Mouse (Mus musculus) lung, postnatal 0 days (tissue): ENCODE results near the gene Ppm1j. TPM values are rescaled to one million over a fixed set of nuclear protein-coding genes. Genes with fewer than 3 reads are reported as not detected.

Experiments used
- ATAC-seq: fragments of 200-750 bp; cut with Nextera tagmentation; 2 replicates; pipeline ENCODE4 v1.8.0; 2017; ENCODE audit warnings: moderate library complexity
- DNase-seq: peaks from one replicate; pipeline ENCODE4 v3.0.0-alpha.2; 2016; ENCODE audit warnings: low spot score
- H3K27ac ChIP-seq: fragments of 300-500 bp; sonication (generic); 2 replicates; pipeline ENCODE4 v1.5.1; 2014; ENCODE audit warnings: antibody characterized with exemption, mild to moderate bottlenecking, low read length, mixed read lengths
- H3K27me3 ChIP-seq: fragments of 300-500 bp; sonication (generic); replicated peaks from 2 replicates; pipeline ENCODE4 v1.6.1; 2014; ENCODE audit warnings: low read length, mixed read lengths; ENCODE audit not compliant: insufficient read depth
- H3K36me3 ChIP-seq: fragments of 300-500 bp; sonication (generic); 2 replicates; pipeline ENCODE4 v1.6.1; 2014; ENCODE audit warnings: low read length, mixed read lengths; ENCODE audit not compliant: insufficient read depth
- H3K4me1 ChIP-seq: fragments of 300-500 bp; sonication (generic); 2 replicates; pipeline ENCODE4 v1.6.1; 2014; ENCODE audit warnings: antibody characterized with exemption, low read depth, low read length, mixed read lengths; ENCODE audit not compliant: insufficient read depth
- H3K4me2 ChIP-seq: fragments of 300-500 bp; sonication (generic); replicated peaks from 2 replicates; pipeline ENCODE4 v1.6.1; 2014; ENCODE audit warnings: low read depth, mild to moderate bottlenecking, low read length, moderate library complexity, mixed read lengths
- H3K4me3 ChIP-seq: fragments of 300-500 bp; sonication (generic); 2 replicates; pipeline ENCODE4 v1.5.1; 2014; ENCODE audit warnings: low read depth, low read length
- H3K9ac ChIP-seq: fragments of 300-500 bp; sonication (generic); replicated peaks from 2 replicates; pipeline ENCODE4 v1.6.1; 2014; ENCODE audit warnings: low read depth, mild to moderate bottlenecking
- H3K9me3 ChIP-seq: fragments of 300-500 bp; sonication (generic); 2 replicates; pipeline ENCODE4 v1.6.1; 2016; ENCODE audit warnings: low read length, mixed read lengths
- CTCF ChIP-seq: IDR thresholded peaks from 2 replicates; pipeline ENCODE4 v1.5.1; 2016; ENCODE audit warnings: antibody characterized with exemption, mild to moderate bottlenecking
- EP300 ChIP-seq: IDR thresholded peaks from 2 replicates; pipeline ENCODE4 v1.6.1; 2016; ENCODE audit warnings: antibody characterized with exemption, mild to moderate bottlenecking, control low read depth
- WGBS: fragments of 180-500 bp; shearing (Covaris S2); extraction: QIAGEN DNeasy Blood & Tissue Kit; methylation state at CpG from one replicate; pipeline ENCODE4 v1.1.7; 2014; 5-methylcytosine and 5-hydroxymethylcytosine counted together
- polyA plus RNA-seq: library from polyadenylated mRNA; unstranded; fragments of >200 nt; fragmentation: Nextera tagmentation; extraction: Ambion mirVana; gene quantifications from 2 replicates; pipeline ENCODE4 v1.2.1, GENCODE M21; 2015

Gene Ppm1j
- polyA plus RNA-seq, 1 experiment from 2014 or later: 4.4 TPM

DNA sequence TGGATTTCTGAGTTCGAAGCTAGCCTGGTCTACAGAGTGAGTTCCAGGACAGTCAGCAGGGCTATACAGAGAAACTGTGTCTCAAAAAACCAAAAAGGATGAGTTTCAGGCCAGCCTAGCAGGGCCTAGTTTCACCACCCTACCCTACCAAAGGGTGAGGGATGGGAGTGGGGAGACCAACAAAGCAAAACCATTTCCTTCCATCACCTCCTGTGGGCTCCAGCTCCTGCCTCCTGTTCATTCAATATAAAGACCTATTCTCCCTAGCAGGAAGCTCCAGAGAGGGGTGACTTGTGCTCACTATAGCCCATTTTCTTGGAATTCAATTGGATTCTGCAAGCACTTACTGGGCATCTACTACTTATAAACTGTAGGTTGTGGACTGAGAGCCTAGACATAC lies 33.9 kb downstream of the Ppm1j start:
- DNase-seq: no peak
- H3K4me2 ChIP-seq: no peak overlapping the region
- no peaks in the 10 kb centered on the region for H3K36me3 ChIP-seq
- no peak overlapping the region for H3K4me3 ChIP-seq
- H3K27me3 ChIP-seq: no peaks in the 10 kb centered on the region
- ATAC-seq: no peak
- no peak overlapping the region for H3K9ac ChIP-seq
- WGBS: 100% methylated on average over 1 of the region's 1 CpGs
- peaks cover 7% of the 10 kb centered on the region; the same call in 1 of the 2 replicates for H3K4me1 ChIP-seq
- H3K27ac ChIP-seq: no peak overlapping the region
- no peaks in the 10 kb centered on the region for H3K9me3 ChIP-seq
- TF ChIP-seq EP300 (no peak), CTCF (no peak)

DNA sequence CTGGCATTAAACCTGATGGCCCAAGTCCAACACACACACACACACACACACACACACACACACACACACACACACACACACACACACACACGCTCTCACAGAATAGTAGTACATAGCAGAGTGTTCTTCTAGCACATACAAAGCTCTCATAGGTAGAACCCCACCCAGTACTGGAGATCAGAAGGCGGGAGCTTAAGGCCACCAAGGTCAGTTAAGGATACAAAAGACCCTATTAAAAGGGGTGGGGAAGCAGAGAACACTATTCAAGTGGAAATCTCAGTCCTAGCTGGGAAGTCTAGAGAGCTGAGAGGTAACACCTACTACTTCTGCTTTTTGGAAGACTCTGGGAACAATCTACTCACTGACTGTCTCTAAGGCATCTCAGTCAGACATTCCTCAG lies 34.5 kb downstream of the Ppm1j start:
- H3K4me1 ChIP-seq: peaks cover 7% of the 10 kb centered on the region; the same call in 1 of the 2 replicates
- no peaks in the 10 kb centered on the region for H3K27me3 ChIP-seq
- no peak overlapping the region for H3K4me3 ChIP-seq
- no peak for DNase-seq
- 62% methylated on average over 2 of the region's 2 CpGs for WGBS
- H3K36me3 ChIP-seq: no peaks in the 10 kb centered on the region
- no peaks in the 10 kb centered on the region for H3K9me3 ChIP-seq
- no peak for ATAC-seq
- no peak for TF ChIP-seq EP300
- no peak for TF ChIP-seq CTCF
- H3K4me2 ChIP-seq: no peak overlapping the region
- H3K9ac ChIP-seq: no peak overlapping the region
- H3K27ac ChIP-seq: no peak overlapping the region

DNA sequence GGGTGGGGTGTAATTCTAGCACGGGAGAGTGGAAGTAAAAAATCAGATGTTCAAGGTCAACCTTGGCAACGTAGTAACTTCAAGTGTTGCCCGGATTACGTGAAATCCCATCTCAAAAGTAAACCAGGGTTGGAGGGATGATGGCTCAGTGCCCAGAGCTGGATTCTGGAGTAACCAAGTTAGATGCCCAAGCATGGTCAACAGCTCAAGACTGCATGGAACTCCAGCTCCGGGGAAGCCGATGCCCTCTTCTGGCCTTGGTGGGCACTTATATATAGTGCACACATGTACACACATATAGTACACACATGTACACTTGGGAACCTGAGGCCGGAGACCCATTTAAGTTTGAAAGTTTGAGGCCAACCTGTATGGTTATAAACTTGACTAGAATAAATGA lies 35.3 kb downstream of the Ppm1j start:
- H3K9me3 ChIP-seq: no peaks in the 10 kb centered on the region
- no peak overlapping the region for H3K4me3 ChIP-seq
- no peak overlapping the region for H3K9ac ChIP-seq
- H3K27me3 ChIP-seq: no peaks in the 10 kb centered on the region
- no peak overlapping the region for H3K4me2 ChIP-seq
- ATAC-seq (no peak), DNase-seq (no peak)
- peak; percentile 30; the same call in 1 of the 2 replicates for TF ChIP-seq CTCF
- no peak for TF ChIP-seq EP300
- 85% methylated on average over 7 of the region's 7 CpGs for WGBS
- H3K4me1 ChIP-seq: peaks cover 7% of the 10 kb centered on the region; the same call in 1 of the 2 replicates
- no peaks in the 10 kb centered on the region for H3K36me3 ChIP-seq
- no peak overlapping the region for H3K27ac ChIP-seq

DNA sequence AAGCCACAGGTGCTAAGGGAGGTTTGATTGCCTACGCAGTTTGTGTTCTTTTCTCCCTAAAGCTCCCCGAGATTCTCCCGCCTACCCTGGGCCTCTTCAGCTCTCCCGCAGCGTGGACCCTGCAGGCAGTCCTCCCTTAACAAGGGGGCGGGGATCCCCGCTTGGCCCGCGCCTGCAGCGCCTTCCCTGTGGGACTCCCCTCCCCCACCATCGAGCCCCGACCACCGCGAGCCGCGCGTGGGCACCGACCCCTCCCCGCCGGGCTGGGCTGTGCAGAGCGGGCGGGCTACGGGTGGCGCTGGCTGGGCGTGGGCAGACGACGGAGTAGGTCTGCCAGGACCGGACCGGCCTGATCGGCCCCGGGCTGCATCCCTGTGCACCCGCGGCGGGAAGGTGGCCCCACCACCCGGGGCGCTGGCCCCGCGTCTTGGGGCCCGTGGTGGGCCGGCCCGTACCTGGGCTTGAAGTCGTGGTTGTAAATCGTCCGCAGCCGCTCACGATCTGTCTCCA lies 36.7 kb downstream of the Ppm1j start:
- H3K4me3 ChIP-seq: peak overlapping the region; percentile 86
- peak overlapping the region; percentile 87 for H3K4me2 ChIP-seq
- peak overlapping the region; percentile 95 for H3K9ac ChIP-seq
- H3K36me3 ChIP-seq: no peaks in the 10 kb centered on the region
- DNase-seq (peak; percentile 73), ATAC-seq (peak; percentile 76)
- peak overlapping the region; percentile 93 for H3K27ac ChIP-seq
- peaks cover 7% of the 10 kb centered on the region; the same call in 1 of the 2 replicates for H3K4me1 ChIP-seq
- H3K9me3 ChIP-seq: no peaks in the 10 kb centered on the region
- 2% methylated on average over 38 of the region's 46 CpGs for WGBS
- TF ChIP-seq CTCF (peak; percentile 21; the same call in 1 of the 2 replicates), EP300 (no peak)
- H3K27me3 ChIP-seq: no peaks in the 10 kb centered on the region

DNA sequence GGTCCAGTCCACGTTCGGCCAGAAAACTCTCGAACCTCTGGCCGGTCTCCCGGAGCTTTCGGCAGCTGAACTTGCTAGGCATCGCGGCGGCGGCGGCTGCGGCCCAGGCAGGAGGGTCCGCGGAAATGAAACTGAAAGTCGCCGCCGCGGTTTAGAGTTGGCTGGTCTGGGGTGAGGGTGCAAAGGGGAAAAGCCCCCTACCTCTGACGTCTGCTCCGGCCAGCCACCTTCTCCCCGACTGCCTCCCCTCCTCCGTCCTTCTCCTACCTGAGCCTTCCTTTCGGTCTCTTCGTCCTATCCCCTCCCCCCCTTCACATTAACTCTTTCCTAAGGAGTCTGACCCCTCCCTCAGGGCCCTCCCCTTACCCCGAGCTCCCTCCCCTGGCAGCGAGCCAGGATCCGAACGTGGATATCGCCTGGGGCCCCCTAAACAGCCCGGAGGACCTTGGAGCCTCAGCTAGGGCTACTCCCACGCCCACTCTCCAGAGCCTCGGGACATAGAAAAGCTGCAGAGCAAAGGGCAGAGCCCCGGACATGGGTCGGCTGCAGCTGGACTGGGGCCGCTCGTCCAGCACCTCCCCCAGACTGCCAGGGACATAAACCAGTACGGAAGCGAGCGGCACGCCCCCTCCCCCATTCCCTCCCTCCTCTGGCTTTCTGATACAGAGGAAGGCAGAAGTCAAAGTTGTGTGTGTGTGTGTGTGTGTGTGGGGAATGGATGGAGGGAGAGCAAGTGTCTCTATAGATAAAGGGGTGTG lies 37.3 kb downstream of the Ppm1j start, which contains the start of gene Mov10:
Gene Mov10 (minus strand): TSS at position 573 of the 758 bp plus-strand sequence.
- Histone ChIP-seq H3K4me2 (peak within 1 kb of the TSS; percentile 87), H3K36me3 (no peaks in the 10 kb centered on the region), H3K9ac (peak within 1 kb of the TSS; percentile 95), H3K27me3 (no peaks in the 10 kb centered on the region), H3K27ac (peak within 1 kb of the TSS; percentile 93), H3K9me3 (no peaks in the 10 kb centered on the region), H3K4me1 (peaks cover 7% of the 10 kb centered on the region; the same call in 1 of the 2 replicates), H3K4me3 (peak within 1 kb of the TSS; percentile 86)
- TF ChIP-seq EP300 (peak; percentile 67), CTCF (no peak)
- ATAC-seq: peak; percentile 85
- under 1% methylated on average over 37 of the region's 40 CpGs for WGBS
- peak; percentile 84 for DNase-seq

DNA sequence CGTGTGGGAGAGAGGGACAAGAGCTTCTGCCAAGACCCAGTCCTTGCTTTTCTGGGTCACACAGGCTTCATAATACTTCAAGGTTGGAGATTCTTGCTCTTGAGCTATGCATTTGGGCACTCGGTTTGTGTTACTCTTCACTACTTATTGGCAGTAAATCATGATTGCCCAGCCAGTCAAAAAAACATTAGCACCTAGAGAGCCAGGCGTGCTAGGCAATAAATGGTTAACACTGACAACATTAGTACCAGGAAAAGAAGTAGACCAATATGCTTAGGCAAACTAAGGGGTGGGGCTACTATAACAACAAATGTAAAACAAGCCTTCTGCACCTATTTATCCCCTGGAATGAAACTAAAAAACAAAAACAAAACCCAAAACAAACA lies 37.9 kb downstream of the Ppm1j start:
- 3% methylated on average over 3 of the region's 3 CpGs for WGBS
- TF ChIP-seq CTCF (no peak), EP300 (no peak)

More for the DNA sequence above, 37.9 kb downstream of the Ppm1j start:
- H3K4me3 ChIP-seq: peak overlapping the region; percentile 86
- H3K9ac ChIP-seq: no peak overlapping the region
- H3K4me2 ChIP-seq: peak overlapping the region; percentile 87
- no peaks in the 10 kb centered on the region for H3K27me3 ChIP-seq
- H3K9me3 ChIP-seq: no peaks in the 10 kb centered on the region
- peak; percentile 58 for DNase-seq
- peaks cover 7% of the 10 kb centered on the region; the same call in 1 of the 2 replicates for H3K4me1 ChIP-seq
- ATAC-seq: no peak
- no peaks in the 10 kb centered on the region for H3K36me3 ChIP-seq
- H3K27ac ChIP-seq: peak overlapping the region; percentile 93
